Mouse (Mus musculus): Measurements from ENCODE around the gene Dnlz.

GRCm38 (mm10) chr2:26372396-26372795 is 20.5 kb upstream of the Dnlz start:
- TF ChIP-seq CTCF (IDR thresholded peaks at IDR 0.05; ENCODE audit: borderline replicate concordance, control insufficient read depth, extremely low read depth, insufficient read depth, low read length, poor library complexity) (no peak), POLR2A (IDR thresholded peaks at IDR 0.05; ENCODE audit: control insufficient read depth, extremely low read depth, insufficient read depth, low read length, poor library complexity) (no peak)
